Mouse (Mus musculus): ENCODE data around the gene Mrpl12. TPM values are rescaled to one million over a fixed set of nuclear protein-coding genes. Genes with fewer than 3 reads are reported as not detected.
"Not testable (repeated sequence)": the region's sequence is repeated elsewhere in the genome, so short reads cannot be mapped to it uniquely, and the experiment has no call there.

Mrpl12 gene
- polyA plus RNA-seq, 1 experiment from 2014 or later = 145 TPM

DNA sequence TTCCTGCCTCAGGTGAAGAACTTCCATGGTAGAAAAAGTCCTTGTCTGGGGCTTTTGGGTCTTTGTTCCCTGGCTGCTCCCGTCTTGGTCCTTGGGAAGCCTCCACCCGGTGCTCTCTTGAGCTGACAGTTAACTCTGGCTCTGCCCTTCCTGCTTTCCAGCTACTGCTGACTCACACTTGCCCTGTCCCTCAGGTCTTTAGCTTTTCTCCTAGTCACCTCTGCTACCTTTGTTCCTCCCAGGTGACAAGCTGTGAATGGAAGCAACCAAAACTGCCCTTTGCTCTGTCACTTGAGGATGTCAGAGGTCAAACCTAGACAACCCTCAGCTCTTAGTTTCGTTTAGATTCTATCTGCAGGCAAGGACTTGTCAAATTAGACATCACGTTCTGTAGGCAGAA, 25.5 kb downstream of the Mrpl12 start:
- Histone ChIP-seq H3K4me2 (ENCODE audit: low read depth, low read length) (peak overlapping the region; percentile 52), H3K36me3 (ENCODE audit: control insufficient read depth, insufficient read depth, low read length) (no peaks in the 10 kb centered on the region), H3K4me3 (replicated peaks; ENCODE audit: low read length) (0 out of 2 replicates have a peak overlapping the region, but pooled peaks have one; percentile 24), H3K27ac (ENCODE audit: low read length) (peak overlapping the region; percentile 83), H3K4me1 (ENCODE audit: control insufficient read depth, insufficient read depth, low read length) (peaks cover 9% of the 10 kb centered on the region; the same call in 1 of the 2 replicates), H3K9ac (ENCODE audit: low read length) (peak overlapping the region; percentile 71; the same call in 1 of the 2 replicates), H3K27me3 (ENCODE audit: control insufficient read depth, insufficient read depth, low read length) (no peaks in the 10 kb centered on the region), H3K9me3 (replicated peaks; ENCODE audit: control insufficient read depth, low read length) (no peaks in the 10 kb centered on the region)
- ATAC-seq (ENCODE audit: insufficient read depth, low FRiP score) = no peak
- WGBS = 36% methylated on average over 4 of the region's 4 CpGs

DNA sequence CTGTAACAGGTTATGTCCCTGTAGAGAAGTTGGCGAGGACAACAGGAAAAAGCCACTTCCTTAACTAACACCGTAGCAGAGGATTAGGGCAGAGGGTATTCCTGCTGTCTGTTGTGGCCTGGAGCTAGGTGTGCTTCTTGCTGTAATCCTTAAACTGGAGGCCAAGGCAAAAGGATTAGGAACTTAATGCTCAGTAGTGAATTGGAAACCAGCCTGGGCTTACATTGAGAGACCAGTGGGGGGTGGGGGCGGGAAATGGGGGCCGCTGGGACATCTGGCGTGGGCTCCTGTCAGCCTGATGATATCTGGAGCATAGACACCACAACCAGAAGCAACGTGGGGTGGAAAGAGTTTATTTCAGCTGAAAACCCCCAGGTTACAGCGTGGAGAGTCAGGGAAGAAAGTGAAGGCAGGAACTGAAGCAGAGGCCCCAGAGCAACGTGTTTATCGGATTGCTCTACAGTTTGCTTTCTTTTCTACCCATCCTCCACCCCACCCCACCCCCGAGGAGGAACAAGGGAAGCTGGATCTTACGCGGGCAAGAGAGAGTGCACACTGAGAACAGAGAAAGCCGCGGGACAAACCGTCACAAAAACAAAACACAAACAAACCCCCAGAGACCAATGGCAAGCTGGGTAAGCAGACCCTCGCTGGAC, 26.1 kb downstream of the Mrpl12 start:
- peak overlapping the region; percentile 24 for H3K4me3 ChIP-seq (replicated peaks; ENCODE audit: low read length)
- no peak for ATAC-seq (ENCODE audit: insufficient read depth, low FRiP score)
- H3K4me2 ChIP-seq (ENCODE audit: low read depth, low read length) = peak overlapping the region; percentile 52
- WGBS = 6% methylated on average over 16 of the region's 16 CpGs
- peak overlapping the region; percentile 83 for H3K27ac ChIP-seq (ENCODE audit: low read length)
- no peaks in the 10 kb centered on the region for H3K27me3 ChIP-seq (ENCODE audit: control insufficient read depth, insufficient read depth, low read length)
- H3K9me3 ChIP-seq (replicated peaks; ENCODE audit: control insufficient read depth, low read length) = no peaks in the 10 kb centered on the region
- no peaks in the 10 kb centered on the region for H3K36me3 ChIP-seq (ENCODE audit: control insufficient read depth, insufficient read depth, low read length)
- peaks cover 9% of the 10 kb centered on the region; the same call in 1 of the 2 replicates for H3K4me1 ChIP-seq (ENCODE audit: control insufficient read depth, insufficient read depth, low read length)
- peak overlapping the region; percentile 71 for H3K9ac ChIP-seq (ENCODE audit: low read length)

DNA sequence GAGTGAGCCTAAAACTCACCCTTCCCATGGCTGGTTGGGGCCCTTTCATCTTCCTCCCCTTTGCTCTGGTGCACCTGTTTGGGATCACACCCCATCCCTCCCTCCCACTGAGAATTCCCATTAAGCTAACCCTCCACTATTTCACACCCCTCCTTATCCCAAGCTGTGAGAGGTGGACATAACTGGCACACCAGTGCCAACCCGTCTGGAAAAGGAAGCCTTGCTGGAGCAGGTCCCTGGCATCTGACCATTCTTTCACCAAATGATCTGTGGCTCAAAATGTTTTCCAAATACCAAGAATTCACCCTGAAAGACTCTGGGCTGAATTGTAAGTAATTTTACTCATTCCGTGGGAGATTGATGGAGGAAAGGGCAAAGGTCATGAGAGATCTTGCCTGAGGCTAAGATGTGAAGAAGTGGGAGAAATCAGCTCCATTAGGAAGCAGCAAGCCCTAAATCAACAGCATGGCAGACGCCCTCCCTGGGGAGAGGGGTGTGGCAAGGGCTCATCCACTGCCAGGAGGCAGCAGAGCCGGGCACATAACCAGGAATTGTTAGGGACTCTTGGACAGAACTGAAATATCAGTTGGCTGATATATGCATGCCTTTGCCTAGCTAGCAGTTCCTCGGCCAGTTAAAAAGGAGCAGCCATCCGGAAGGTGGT, 28.5 kb downstream of the Mrpl12 start:
- H3K9me3 ChIP-seq (replicated peaks; ENCODE audit: control insufficient read depth, low read length) = no peaks in the 10 kb centered on the region
- no peak overlapping the region for H3K27ac ChIP-seq (ENCODE audit: low read length)
- H3K9ac ChIP-seq (ENCODE audit: low read length) = no peak overlapping the region
- no peak overlapping the region for H3K4me2 ChIP-seq (ENCODE audit: low read depth, low read length)
- H3K27me3 ChIP-seq (ENCODE audit: control insufficient read depth, insufficient read depth, low read length) = no peaks in the 10 kb centered on the region
- no peak overlapping the region for H3K4me3 ChIP-seq (replicated peaks; ENCODE audit: low read length)
- 28% methylated on average over 6 of the region's 6 CpGs for WGBS
- no peaks in the 10 kb centered on the region for H3K36me3 ChIP-seq (ENCODE audit: control insufficient read depth, insufficient read depth, low read length)
- H3K4me1 ChIP-seq (ENCODE audit: control insufficient read depth, insufficient read depth, low read length) = peaks cover 12% of the 10 kb centered on the region; the same call in 1 of the 2 replicates
- ATAC-seq (ENCODE audit: insufficient read depth, low FRiP score) = no peak

DNA sequence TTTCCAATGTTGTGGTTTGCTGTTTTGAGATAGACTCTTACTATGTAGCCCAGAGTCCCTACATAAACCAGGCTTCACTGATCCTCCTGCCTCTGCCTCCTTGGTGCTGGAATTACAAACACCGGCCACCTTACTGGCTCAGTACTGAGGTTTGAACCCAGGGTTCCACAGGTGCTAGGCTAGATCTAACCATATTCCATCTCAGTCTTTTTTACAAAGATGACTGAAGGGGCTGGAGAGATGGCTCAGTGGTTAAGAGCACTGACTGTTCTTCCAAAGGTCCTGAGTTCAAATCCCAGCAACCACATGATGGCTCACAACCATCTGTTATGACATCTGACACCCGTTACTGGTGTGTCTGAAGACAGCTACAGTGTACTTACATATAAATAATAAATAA, 29.8 kb downstream of the Mrpl12 start:
- not testable (repeated sequence) for H3K4me2 ChIP-seq (ENCODE audit: low read depth, low read length); H3K27ac ChIP-seq (ENCODE audit: low read length); H3K9ac ChIP-seq (ENCODE audit: low read length); H3K9me3 ChIP-seq (replicated peaks; ENCODE audit: control insufficient read depth, low read length); H3K27me3 ChIP-seq (ENCODE audit: control insufficient read depth, insufficient read depth, low read length); H3K36me3 ChIP-seq (ENCODE audit: control insufficient read depth, insufficient read depth, low read length); H3K4me3 ChIP-seq (replicated peaks; ENCODE audit: low read length); ATAC-seq (ENCODE audit: insufficient read depth, low FRiP score)
- H3K4me1 ChIP-seq (ENCODE audit: control insufficient read depth, insufficient read depth, low read length) = peaks cover 18% of the 10 kb centered on the region
- 90% methylated on average over 2 of the region's 2 CpGs for WGBS

DNA sequence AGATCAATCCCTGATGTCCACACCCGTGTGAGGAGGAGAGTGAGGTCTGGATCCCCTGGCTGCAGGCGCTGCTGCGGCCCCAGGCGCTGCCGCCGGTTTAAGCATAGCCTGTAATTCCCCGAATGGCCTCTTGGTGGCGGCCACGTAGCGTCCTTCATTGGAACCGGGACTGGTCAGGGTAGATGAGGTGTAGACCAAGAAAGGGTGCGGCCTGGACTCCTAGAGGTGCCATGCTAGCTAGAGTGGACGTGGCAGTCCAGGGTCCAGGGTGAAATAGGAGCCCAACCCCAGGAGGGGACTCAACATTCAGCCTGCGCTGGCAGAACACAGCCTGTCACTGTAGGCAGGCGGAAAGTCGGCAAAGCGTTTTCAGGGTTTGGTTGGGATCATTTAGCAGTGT, 31.2 kb downstream of the Mrpl12 start:
- no peak overlapping the region for H3K27ac ChIP-seq (ENCODE audit: low read length)
- H3K4me3 ChIP-seq (replicated peaks; ENCODE audit: low read length) = no peak overlapping the region
- H3K4me1 ChIP-seq (ENCODE audit: control insufficient read depth, insufficient read depth, low read length) = peaks cover 11% of the 10 kb centered on the region
- H3K9ac ChIP-seq (ENCODE audit: low read length) = peak overlapping the region; percentile 27
- WGBS = 20% methylated on average over 17 of the region's 17 CpGs
- H3K36me3 ChIP-seq (ENCODE audit: control insufficient read depth, insufficient read depth, low read length) = no peaks in the 10 kb centered on the region
- no peak overlapping the region for H3K4me2 ChIP-seq (ENCODE audit: low read depth, low read length)
- H3K27me3 ChIP-seq (ENCODE audit: control insufficient read depth, insufficient read depth, low read length) = no peaks in the 10 kb centered on the region
- no peaks in the 10 kb centered on the region for H3K9me3 ChIP-seq (replicated peaks; ENCODE audit: control insufficient read depth, low read length)
- ATAC-seq (ENCODE audit: insufficient read depth, low FRiP score) = peak; percentile 75

DNA sequence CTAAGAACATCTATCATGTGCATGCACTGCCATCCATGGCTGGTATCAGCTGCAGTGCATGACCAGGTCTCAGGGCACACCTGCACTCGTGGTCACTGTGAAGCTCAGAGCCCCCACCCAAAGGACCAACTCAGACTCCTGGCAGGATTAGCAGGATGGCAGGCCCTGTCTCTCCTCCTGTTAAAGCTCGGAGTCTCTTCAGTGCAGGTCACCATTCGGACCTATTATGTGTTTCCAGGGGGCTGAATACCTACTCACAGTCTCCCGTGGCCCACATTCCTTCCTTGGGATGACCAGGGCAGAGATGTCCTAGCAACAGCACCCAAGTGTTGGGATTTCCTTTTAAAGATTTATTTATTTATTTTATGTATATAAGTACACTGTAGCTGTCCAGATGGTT, 32.7 kb downstream of the Mrpl12 start:
- Histone ChIP-seq H3K27me3 (ENCODE audit: control insufficient read depth, insufficient read depth, low read length) (no peaks in the 10 kb centered on the region), H3K9ac (ENCODE audit: low read length) (no peak overlapping the region), H3K9me3 (replicated peaks; ENCODE audit: control insufficient read depth, low read length) (no peaks in the 10 kb centered on the region), H3K4me3 (replicated peaks; ENCODE audit: low read length) (no peak overlapping the region), H3K4me2 (ENCODE audit: low read depth, low read length) (no peak overlapping the region), H3K36me3 (ENCODE audit: control insufficient read depth, insufficient read depth, low read length) (no peaks in the 10 kb centered on the region), H3K27ac (ENCODE audit: low read length) (no peak overlapping the region), H3K4me1 (ENCODE audit: control insufficient read depth, insufficient read depth, low read length) (peaks cover 11% of the 10 kb centered on the region)
- WGBS = 77% methylated on average over 4 of the region's 4 CpGs
- no peak for ATAC-seq (ENCODE audit: insufficient read depth, low FRiP score)

DNA sequence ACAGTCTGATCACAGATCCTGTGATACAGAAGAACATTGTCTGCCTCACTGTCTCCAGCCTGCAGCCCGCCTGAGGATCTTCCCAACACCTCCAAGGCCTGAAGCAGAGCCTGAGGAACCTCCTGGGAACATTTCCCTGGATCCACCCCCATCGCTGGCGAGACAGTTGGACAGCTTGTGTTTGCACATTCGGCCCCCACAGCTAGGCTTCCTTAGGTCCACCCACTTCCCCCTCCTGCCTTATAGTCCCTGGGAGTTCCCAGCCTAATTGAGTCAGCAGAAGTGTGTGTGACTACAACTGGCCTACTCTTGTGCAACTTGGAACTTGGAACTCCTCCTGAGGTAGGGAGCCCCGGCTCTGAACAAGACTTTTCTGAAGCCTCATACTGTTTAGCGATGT, 33.6 kb downstream of the Mrpl12 start:
- Histone ChIP-seq H3K9me3 (replicated peaks; ENCODE audit: control insufficient read depth, low read length) (no peaks in the 10 kb centered on the region), H3K4me1 (ENCODE audit: control insufficient read depth, insufficient read depth, low read length) (peaks cover 11% of the 10 kb centered on the region), H3K27me3 (ENCODE audit: control insufficient read depth, insufficient read depth, low read length) (no peaks in the 10 kb centered on the region), H3K4me2 (ENCODE audit: low read depth, low read length) (0 out of 2 replicates have a peak overlapping the region, but pooled peaks have one; percentile 2), H3K9ac (ENCODE audit: low read length) (no peak overlapping the region), H3K4me3 (replicated peaks; ENCODE audit: low read length) (no peak overlapping the region), H3K36me3 (ENCODE audit: control insufficient read depth, insufficient read depth, low read length) (no peaks in the 10 kb centered on the region), H3K27ac (ENCODE audit: low read length) (peak overlapping the region; percentile 70)
- ATAC-seq (ENCODE audit: insufficient read depth, low FRiP score) = peak; percentile 34; the same call in 1 of the 2 replicates
- WGBS = 52% methylated on average over 6 of the region's 6 CpGs

DNA sequence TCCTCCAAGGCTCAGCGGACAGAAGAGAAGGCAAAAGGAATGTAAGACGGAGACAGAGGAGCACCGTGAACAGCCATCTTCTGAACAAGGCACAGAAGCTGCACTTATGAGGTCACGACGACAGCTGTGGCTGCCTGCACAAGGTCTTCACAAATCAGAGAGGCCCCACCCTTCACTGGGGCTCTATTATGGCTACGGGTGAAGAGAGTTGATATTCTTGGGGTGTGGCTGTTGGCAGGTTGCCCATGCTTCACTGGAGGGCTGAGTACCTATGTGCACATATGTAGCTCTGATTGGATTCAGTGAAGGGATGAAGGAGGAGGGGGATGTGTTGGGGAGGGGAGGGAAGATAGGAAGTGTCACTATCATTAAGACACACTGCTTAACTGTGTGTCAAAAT, 34.1 kb downstream of the Mrpl12 start:
- H3K4me3 ChIP-seq (replicated peaks; ENCODE audit: low read length) = no peak overlapping the region
- no peaks in the 10 kb centered on the region for H3K27me3 ChIP-seq (ENCODE audit: control insufficient read depth, insufficient read depth, low read length)
- peak; percentile 70 for ATAC-seq (ENCODE audit: insufficient read depth, low FRiP score)
- peaks cover 11% of the 10 kb centered on the region for H3K4me1 ChIP-seq (ENCODE audit: control insufficient read depth, insufficient read depth, low read length)
- 32% methylated on average over 6 of the region's 6 CpGs for WGBS
- peak overlapping the region; percentile 70 for H3K27ac ChIP-seq (ENCODE audit: low read length)
- no peaks in the 10 kb centered on the region for H3K36me3 ChIP-seq (ENCODE audit: control insufficient read depth, insufficient read depth, low read length)
- 0 out of 2 replicates have a peak overlapping the region, but pooled peaks have one; percentile 2 for H3K4me2 ChIP-seq (ENCODE audit: low read depth, low read length)
- H3K9ac ChIP-seq (ENCODE audit: low read length) = peak overlapping the region; percentile 16; the same call in 1 of the 2 replicates
- H3K9me3 ChIP-seq (replicated peaks; ENCODE audit: control insufficient read depth, low read length) = no peaks in the 10 kb centered on the region

DNA sequence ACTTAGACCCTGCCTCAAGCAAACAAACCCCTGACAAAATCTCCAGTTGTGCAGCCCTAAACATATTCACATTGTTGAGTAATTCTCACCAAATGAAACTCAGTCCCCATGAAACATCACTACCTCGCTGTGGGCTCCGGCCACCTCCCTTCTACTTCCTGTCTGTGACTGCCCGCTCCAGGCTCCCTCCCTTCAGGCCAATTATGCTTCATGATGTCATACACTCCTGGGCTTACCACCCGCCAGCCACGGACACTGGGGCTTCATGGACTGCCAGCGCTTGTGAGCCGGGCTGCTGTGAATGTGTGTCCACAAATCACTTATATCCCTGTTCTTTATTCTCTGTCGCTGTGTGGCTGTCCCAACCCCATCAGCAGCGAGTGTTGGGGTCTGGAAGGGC, 35.3 kb downstream of the Mrpl12 start:
- Histone ChIP-seq H3K9me3 (replicated peaks; ENCODE audit: control insufficient read depth, low read length) (no peaks in the 10 kb centered on the region), H3K27me3 (ENCODE audit: control insufficient read depth, insufficient read depth, low read length) (no peaks in the 10 kb centered on the region), H3K9ac (ENCODE audit: low read length) (no peak overlapping the region; the same call in 1 of the 2 replicates), H3K4me3 (replicated peaks; ENCODE audit: low read length) (no peak overlapping the region), H3K36me3 (ENCODE audit: control insufficient read depth, insufficient read depth, low read length) (no peaks in the 10 kb centered on the region), H3K4me1 (ENCODE audit: control insufficient read depth, insufficient read depth, low read length) (peaks cover 11% of the 10 kb centered on the region), H3K4me2 (ENCODE audit: low read depth, low read length) (no peak overlapping the region), H3K27ac (ENCODE audit: low read length) (no peak overlapping the region; the same call in 1 of the 2 replicates)
- WGBS = 49% methylated on average over 9 of the region's 9 CpGs
- no peak for ATAC-seq (ENCODE audit: insufficient read depth, low FRiP score)
